Mouse (Mus musculus) spleen, adult 2 months (tissue): ENCODE results near the gene Hs6st2.

Experiments
- CTCF ChIP-seq: fragments of 200-500 bp; IDR thresholded peaks from 2 replicates; pipeline ENCODE4 v1.5.1; 2011; ENCODE audit warnings: mild to moderate bottlenecking, inconsistent platforms; ENCODE audit not compliant: insufficient read depth, insufficient read length, insufficient replicate concordance; ENCODE audit errors: extremely low read depth
- POLR2A ChIP-seq: fragments of 200-500 bp; IDR thresholded peaks from 2 replicates; pipeline ENCODE4 v1.6.1; 2011; ENCODE audit warnings: low read depth, low read length, inconsistent platforms

GRCm38 (mm10) chrX:51581704-51582103 lies 100.0 kb downstream of the Hs6st2 start:
- no peak for TF ChIP-seq CTCF
- TF ChIP-seq POLR2A: no peak
